Mouse (Mus musculus): ENCODE measurements around the gene Dcdc2b. TPM values are rescaled to one million over a fixed set of nuclear protein-coding genes. Genes with fewer than 3 reads are reported as not detected.

The Dcdc2b gene
- polyA plus RNA-seq, 1 experiment from 2014 or later = 1.5 TPM

DNA sequence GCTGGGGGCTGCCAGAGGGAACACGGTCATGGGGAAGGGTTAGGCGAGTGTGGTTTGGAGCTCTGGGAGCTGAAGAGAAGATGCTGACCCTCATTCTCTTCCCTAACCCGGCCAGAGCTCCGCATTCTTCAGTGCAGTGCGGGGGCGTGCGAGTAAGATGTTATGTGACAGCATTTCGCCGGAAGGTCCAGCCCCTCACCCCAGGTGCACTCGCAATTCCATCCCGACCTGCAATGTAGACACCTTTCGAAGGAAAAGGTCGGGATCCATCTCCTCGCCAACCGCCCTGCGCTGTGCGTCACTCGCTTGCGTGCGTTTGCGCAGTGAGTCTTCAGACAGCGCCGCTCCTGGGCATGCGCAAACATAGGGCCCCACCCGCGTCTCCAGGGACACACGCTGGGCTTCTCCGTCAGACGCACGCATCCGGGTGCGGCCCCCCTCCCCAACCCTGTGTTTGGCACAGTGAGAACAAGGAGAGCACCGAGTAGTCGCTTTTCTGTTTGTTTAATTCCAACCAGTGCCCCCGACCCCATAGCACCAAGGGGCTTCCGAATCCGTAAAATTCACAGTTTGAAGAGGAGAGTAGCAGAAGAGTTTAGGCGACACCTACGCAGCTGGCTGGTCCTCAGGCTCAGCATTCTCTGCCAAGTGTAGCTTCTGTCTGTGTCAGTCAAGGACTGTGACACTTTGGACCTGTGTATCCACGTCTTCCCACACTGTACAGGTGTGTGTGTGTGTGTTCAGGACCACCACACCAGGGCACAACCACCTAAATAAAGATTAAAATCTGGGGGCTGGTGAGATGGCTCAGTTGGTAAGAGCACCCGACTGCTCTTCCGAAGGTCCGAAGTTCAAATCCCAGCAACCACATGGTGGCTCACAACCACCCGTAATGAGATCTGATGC, 5.0 kb upstream of the Dcdc2b start, which contains the start of gene Iqcc:
Gene Iqcc (minus strand): TSS at position 314 of the 906 bp plus-strand sequence.
- peaks cover 7% of the 10 kb centered on the region; the same call in 1 of the 2 replicates for H3K36me3 ChIP-seq (ENCODE audit: control insufficient read depth, insufficient read depth, low read length)
- peak within 1 kb of the TSS; percentile 78 for H3K4me3 ChIP-seq (ENCODE audit: low read depth, low read length)
- peaks cover 9% of the 10 kb centered on the region for H3K4me1 ChIP-seq (replicated peaks; ENCODE audit: control insufficient read depth, insufficient read depth, low read length)
- ATAC-seq (replicated peaks; ENCODE audit: low FRiP score) (peak; percentile 87), DNase-seq (ENCODE audit: low spot score) (peak; percentile 91)
- WGBS = 5% methylated on average over 43 of the region's 44 CpGs
- peak within 1 kb of the TSS; percentile 88 for H3K9ac ChIP-seq (ENCODE audit: low read depth, low read length)
- H3K9me3 ChIP-seq (ENCODE audit: control insufficient read depth, low read length) = no peaks in the 10 kb centered on the region
- H3K27ac ChIP-seq (ENCODE audit: low read depth, low read length) = peak within 1 kb of the TSS; percentile 83
- peak within 1 kb of the TSS; percentile 96 for H3K4me2 ChIP-seq
- H3K27me3 ChIP-seq (replicated peaks; ENCODE audit: control insufficient read depth, insufficient read depth, low read length) = no peaks in the 10 kb centered on the region

DNA sequence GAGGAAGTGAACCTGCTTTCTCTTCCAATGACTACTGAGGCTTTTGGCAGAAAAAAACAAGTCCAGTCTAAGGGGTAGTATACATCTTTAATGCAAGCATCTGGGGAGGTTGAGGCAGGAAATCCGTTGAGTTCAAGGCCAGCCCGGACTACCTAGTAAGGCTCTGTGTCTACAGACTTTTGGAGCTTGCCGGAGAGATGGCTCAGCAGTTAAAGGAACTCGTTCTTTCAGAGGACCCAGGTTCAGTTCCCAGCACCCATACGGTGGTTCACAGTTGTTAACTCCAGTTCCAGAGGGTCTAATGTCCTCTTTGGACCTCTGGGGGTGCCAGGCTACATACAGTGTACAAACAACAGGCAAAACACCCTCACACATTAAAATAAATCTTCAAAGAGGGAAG, 4.0 kb upstream of the Dcdc2b start:
- 91% methylated on average over 5 of the region's 5 CpGs for WGBS
- H3K9ac ChIP-seq (ENCODE audit: low read depth, low read length) = peak overlapping the region; percentile 88
- H3K27ac ChIP-seq (ENCODE audit: low read depth, low read length) = no peak overlapping the region
- DNase-seq (ENCODE audit: low spot score) = no peak
- H3K36me3 ChIP-seq (ENCODE audit: control insufficient read depth, insufficient read depth, low read length) = peaks cover 7% of the 10 kb centered on the region; the same call in 1 of the 2 replicates
- peak overlapping the region; percentile 96 for H3K4me2 ChIP-seq
- no peaks in the 10 kb centered on the region for H3K9me3 ChIP-seq (ENCODE audit: control insufficient read depth, low read length)
- peaks cover 7% of the 10 kb centered on the region for H3K4me1 ChIP-seq (replicated peaks; ENCODE audit: control insufficient read depth, insufficient read depth, low read length)
- peak overlapping the region; percentile 78 for H3K4me3 ChIP-seq (ENCODE audit: low read depth, low read length)
- no peak for ATAC-seq (replicated peaks; ENCODE audit: low FRiP score)
- no peaks in the 10 kb centered on the region for H3K27me3 ChIP-seq (replicated peaks; ENCODE audit: control insufficient read depth, insufficient read depth, low read length)

DNA sequence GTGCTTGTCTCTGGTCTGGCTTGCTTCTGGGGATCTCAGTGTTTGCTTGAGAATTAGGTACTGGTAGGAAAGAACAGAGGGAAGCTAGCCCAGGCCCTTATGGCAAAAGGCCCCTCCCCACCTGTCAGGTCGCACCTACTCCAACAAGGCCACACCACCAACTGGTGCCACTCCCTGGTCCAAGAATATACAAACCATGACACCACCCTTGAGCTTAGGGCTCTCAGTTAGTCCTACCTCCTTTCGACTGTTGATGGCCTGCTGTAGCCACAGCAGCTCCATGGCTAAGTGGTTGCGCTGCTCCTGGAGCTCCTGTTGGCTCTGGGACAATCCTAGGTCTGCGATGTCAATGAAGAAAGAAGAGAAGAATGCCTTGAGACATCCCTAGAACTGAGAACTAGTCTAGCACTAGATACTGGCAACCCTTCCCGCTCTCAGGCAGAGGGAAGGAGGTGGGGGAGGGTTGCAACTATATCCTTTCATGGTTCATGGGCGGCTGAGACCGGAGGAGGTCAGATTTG, 3.1 kb upstream of the Dcdc2b start:
- ATAC-seq (replicated peaks; ENCODE audit: low FRiP score) = no peak
- peaks cover 3% of the 10 kb centered on the region for H3K4me1 ChIP-seq (replicated peaks; ENCODE audit: control insufficient read depth, insufficient read depth, low read length)
- H3K4me2 ChIP-seq = peak overlapping the region; percentile 10; the same call in 1 of the 2 replicates
- H3K27ac ChIP-seq (ENCODE audit: low read depth, low read length) = no peak overlapping the region
- no peak overlapping the region for H3K9ac ChIP-seq (ENCODE audit: low read depth, low read length)
- H3K27me3 ChIP-seq (replicated peaks; ENCODE audit: control insufficient read depth, insufficient read depth, low read length) = no peaks in the 10 kb centered on the region
- H3K4me3 ChIP-seq (ENCODE audit: low read depth, low read length) = no peak overlapping the region
- DNase-seq (ENCODE audit: low spot score) = no peak
- peaks cover 6% of the 10 kb centered on the region; the same call in 1 of the 2 replicates for H3K36me3 ChIP-seq (ENCODE audit: control insufficient read depth, insufficient read depth, low read length)
- WGBS = 92% methylated on average over 7 of the region's 7 CpGs
- no peaks in the 10 kb centered on the region for H3K9me3 ChIP-seq (ENCODE audit: control insufficient read depth, low read length)

DNA sequence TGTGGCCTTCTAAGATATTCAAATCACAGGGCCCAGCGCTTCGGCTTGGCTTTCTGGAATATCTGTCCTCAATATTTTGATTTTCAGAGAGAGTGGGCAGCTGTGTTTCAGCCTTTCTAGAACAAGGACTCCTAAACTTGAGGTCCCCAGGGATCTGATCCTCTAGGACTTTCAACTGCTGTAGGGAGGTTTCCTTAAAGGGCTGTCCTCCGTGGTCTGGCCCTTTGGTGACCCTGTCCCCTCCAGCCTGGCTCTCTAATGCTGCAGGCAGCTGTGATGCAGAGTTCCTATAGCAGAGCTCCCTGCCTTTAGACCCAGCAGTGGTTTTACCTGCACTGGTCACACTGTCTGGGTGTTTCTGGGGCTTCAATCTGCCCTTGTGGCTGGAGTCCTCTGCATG, 2.6 kb upstream of the Dcdc2b start:
- H3K9ac ChIP-seq (ENCODE audit: low read depth, low read length) = no peak overlapping the region
- 95% methylated on average over 3 of the region's 3 CpGs for WGBS
- peaks cover 5% of the 10 kb centered on the region; the same call in 1 of the 2 replicates for H3K36me3 ChIP-seq (ENCODE audit: control insufficient read depth, insufficient read depth, low read length)
- H3K4me3 ChIP-seq (ENCODE audit: low read depth, low read length) = no peak overlapping the region
- ATAC-seq (replicated peaks; ENCODE audit: low FRiP score) = no peak
- peaks cover 3% of the 10 kb centered on the region for H3K4me1 ChIP-seq (replicated peaks; ENCODE audit: control insufficient read depth, insufficient read depth, low read length)
- H3K27me3 ChIP-seq (replicated peaks; ENCODE audit: control insufficient read depth, insufficient read depth, low read length) = no peaks in the 10 kb centered on the region
- H3K4me2 ChIP-seq = no peak overlapping the region
- no peak overlapping the region for H3K27ac ChIP-seq (ENCODE audit: low read depth, low read length)
- DNase-seq (ENCODE audit: low spot score) = no peak
- H3K9me3 ChIP-seq (ENCODE audit: control insufficient read depth, low read length) = no peaks in the 10 kb centered on the region

DNA sequence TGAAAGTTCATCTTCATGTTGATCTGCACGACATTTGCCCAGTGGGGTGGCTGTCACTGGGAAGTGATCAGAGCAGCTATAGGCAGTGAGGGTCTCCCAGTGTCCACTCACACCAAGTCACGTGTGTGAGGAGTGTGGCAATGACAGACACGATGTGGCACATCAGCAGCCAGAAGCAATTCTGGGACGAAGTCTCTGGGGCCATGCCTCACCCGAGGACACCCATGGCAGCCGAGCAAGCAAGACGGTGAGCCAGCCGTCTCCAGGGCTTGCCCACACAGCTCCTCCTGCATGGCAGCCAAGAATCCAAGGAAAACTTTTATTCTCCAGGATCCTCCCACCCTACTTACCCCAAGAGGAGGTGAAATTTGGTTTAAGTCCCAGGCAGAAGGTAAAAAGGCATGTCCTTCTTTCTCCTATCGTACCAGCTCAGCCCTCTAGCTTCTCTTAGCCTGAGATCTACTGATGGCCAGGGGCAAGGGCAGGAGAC, 1.8 kb upstream of the Dcdc2b start:
- ATAC-seq (replicated peaks; ENCODE audit: low FRiP score) (no peak), DNase-seq (ENCODE audit: low spot score) (no peak)
- Histone ChIP-seq H3K9ac (ENCODE audit: low read depth, low read length) (no peak overlapping the region), H3K4me3 (ENCODE audit: low read depth, low read length) (no peak overlapping the region), H3K4me2 (no peak overlapping the region), H3K4me1 (replicated peaks; ENCODE audit: control insufficient read depth, insufficient read depth, low read length) (peaks cover 3% of the 10 kb centered on the region), H3K9me3 (ENCODE audit: control insufficient read depth, low read length) (no peaks in the 10 kb centered on the region), H3K27me3 (replicated peaks; ENCODE audit: control insufficient read depth, insufficient read depth, low read length) (no peaks in the 10 kb centered on the region), H3K36me3 (ENCODE audit: control insufficient read depth, insufficient read depth, low read length) (peaks cover 5% of the 10 kb centered on the region; the same call in 1 of the 2 replicates), H3K27ac (ENCODE audit: low read depth, low read length) (no peak overlapping the region)
- WGBS = 87% methylated on average over 9 of the region's 9 CpGs

DNA sequence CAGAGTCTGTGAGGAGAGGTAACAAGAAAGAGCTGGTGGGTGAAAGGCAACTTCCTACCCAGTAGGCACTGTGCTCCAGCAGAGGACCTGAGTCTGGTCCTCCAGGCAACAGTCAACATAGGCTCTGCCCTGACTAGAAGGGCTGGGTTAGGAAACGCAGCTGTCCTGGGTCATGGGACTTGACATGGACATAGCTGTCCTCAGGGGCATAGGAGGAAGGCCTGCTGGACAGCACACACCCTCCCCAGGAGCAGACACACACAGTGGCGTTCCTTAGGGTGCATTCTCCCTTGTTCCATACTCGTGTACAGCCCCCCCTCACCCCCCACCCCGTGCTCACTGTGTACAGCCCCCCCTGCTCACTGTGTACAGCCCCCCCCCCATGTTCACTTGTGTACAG, 3.6 kb downstream of the Dcdc2b start:
- H3K36me3 ChIP-seq (ENCODE audit: control insufficient read depth, insufficient read depth, low read length) = peaks cover 15% of the 10 kb centered on the region
- no peak for ATAC-seq (replicated peaks; ENCODE audit: low FRiP score)
- 82% methylated on average over 4 of the region's 4 CpGs for WGBS
- H3K9me3 ChIP-seq (ENCODE audit: control insufficient read depth, low read length) = no peaks in the 10 kb centered on the region
- peaks cover 5% of the 10 kb centered on the region for H3K4me1 ChIP-seq (replicated peaks; ENCODE audit: control insufficient read depth, insufficient read depth, low read length)
- no peak overlapping the region for H3K4me3 ChIP-seq (ENCODE audit: low read depth, low read length)
- no peaks in the 10 kb centered on the region for H3K27me3 ChIP-seq (replicated peaks; ENCODE audit: control insufficient read depth, insufficient read depth, low read length)
- no peak overlapping the region for H3K27ac ChIP-seq (ENCODE audit: low read depth, low read length)
- no peak for DNase-seq (ENCODE audit: low spot score)
- H3K9ac ChIP-seq (ENCODE audit: low read depth, low read length) = no peak overlapping the region
- H3K4me2 ChIP-seq = no peak overlapping the region

DNA sequence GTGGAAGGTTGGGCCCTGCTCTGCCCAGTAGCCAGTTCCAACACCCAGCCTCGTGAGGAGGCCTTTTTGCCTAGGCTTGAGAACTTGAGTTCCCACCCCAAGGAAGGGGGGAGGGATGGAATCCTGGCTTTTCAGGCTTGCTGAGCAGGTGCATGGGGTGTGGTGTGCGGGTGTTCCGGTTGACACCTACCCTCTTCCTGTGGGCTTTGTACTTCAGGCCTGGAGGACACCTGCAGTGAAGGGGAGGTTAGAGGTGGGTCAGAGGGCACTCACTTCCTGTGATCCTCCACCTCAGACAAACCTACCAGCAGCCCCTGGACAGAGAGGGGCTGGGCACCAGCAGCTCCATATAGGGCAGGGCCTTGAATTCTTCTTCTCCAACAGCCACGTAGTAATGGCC, 4.0 kb downstream of the Dcdc2b start:
- H3K27ac ChIP-seq (ENCODE audit: low read depth, low read length) = no peak overlapping the region
- H3K4me1 ChIP-seq (replicated peaks; ENCODE audit: control insufficient read depth, insufficient read depth, low read length) = peaks cover 5% of the 10 kb centered on the region
- no peaks in the 10 kb centered on the region for H3K27me3 ChIP-seq (replicated peaks; ENCODE audit: control insufficient read depth, insufficient read depth, low read length)
- no peak overlapping the region for H3K4me3 ChIP-seq (ENCODE audit: low read depth, low read length)
- H3K36me3 ChIP-seq (ENCODE audit: control insufficient read depth, insufficient read depth, low read length) = peaks cover 18% of the 10 kb centered on the region
- no peak overlapping the region for H3K9ac ChIP-seq (ENCODE audit: low read depth, low read length)
- ATAC-seq (replicated peaks; ENCODE audit: low FRiP score) = no peak
- 80% methylated on average over 4 of the region's 4 CpGs for WGBS
- H3K9me3 ChIP-seq (ENCODE audit: control insufficient read depth, low read length) = no peaks in the 10 kb centered on the region
- H3K4me2 ChIP-seq = no peak overlapping the region
- no peak for DNase-seq (ENCODE audit: low spot score)

DNA sequence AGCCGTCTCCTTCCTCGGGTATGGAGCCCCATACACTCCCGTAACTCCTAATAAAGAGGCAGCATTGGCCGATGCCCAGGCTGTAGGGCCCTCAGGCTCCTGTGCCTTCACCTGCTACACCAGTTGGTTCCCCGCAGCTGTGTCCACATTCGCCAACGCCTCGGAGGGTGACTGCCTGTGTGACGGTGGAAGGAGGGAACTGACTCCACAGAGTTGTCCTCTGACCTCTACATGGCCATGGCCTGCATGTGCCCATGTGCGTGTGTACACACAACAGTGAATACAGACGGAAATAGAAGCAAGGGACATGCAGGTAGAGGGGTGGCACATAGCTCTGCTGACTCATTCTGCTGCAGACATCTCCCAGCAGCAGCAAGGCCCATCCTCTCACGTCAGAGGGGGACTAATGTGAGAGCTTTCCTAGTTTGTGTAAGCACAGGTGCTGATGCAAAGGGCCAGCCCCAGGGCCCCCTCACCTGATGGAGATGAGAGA, 4.9 kb downstream of the Dcdc2b start:
- peaks cover 5% of the 10 kb centered on the region for H3K4me1 ChIP-seq (replicated peaks; ENCODE audit: control insufficient read depth, insufficient read depth, low read length)
- H3K9ac ChIP-seq (ENCODE audit: low read depth, low read length) = no peak overlapping the region
- H3K4me2 ChIP-seq = no peak overlapping the region
- WGBS = 79% methylated on average over 12 of the region's 12 CpGs
- DNase-seq (ENCODE audit: low spot score) = no peak
- H3K9me3 ChIP-seq (ENCODE audit: control insufficient read depth, low read length) = no peaks in the 10 kb centered on the region
- H3K4me3 ChIP-seq (ENCODE audit: low read depth, low read length) = no peak overlapping the region
- no peaks in the 10 kb centered on the region for H3K27me3 ChIP-seq (replicated peaks; ENCODE audit: control insufficient read depth, insufficient read depth, low read length)
- H3K36me3 ChIP-seq (ENCODE audit: control insufficient read depth, insufficient read depth, low read length) = peaks cover 24% of the 10 kb centered on the region
- 0 out of 2 replicates have a peak, but pooled peaks have one; percentile 4 for ATAC-seq (replicated peaks; ENCODE audit: low FRiP score)
- H3K27ac ChIP-seq (ENCODE audit: low read depth, low read length) = peak overlapping the region; percentile 43; the same call in 1 of the 2 replicates
